Mouse (Mus musculus) urinary bladder, postnatal 10 days (tissue): ENCODE data around the gene Ptges3l.
"Not testable (repeated sequence)": the region's sequence is repeated elsewhere in the genome, so short reads cannot be mapped to it uniquely, and the experiment has no call there.

Source experiments
- DNase-seq: peaks from one replicate; pipeline ENCODE4 v3.0.0; 2022; ENCODE audit warnings: low spot score

Ptges3l gene

DNA sequence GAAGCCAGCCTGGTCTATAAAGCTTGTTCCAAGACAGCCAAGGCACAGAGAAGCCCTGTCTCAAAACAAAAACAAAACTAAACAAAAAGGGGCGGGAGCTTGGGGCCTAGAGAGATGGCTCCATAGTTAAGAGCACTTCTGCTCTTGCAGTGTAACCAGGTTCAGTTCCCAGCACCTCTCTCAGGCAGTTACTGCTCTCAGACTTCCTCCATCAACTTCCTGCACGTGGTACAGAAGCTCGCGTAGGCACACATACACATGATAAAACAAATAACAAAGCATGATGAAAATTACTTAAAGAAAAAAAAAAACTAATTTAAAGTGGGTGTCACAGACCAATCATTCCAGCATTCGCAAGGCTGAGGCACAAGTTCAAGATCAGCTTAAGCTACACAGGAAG is 5.0 kb downstream of the Ptges3l start:
- DNase-seq: no peak

DNA sequence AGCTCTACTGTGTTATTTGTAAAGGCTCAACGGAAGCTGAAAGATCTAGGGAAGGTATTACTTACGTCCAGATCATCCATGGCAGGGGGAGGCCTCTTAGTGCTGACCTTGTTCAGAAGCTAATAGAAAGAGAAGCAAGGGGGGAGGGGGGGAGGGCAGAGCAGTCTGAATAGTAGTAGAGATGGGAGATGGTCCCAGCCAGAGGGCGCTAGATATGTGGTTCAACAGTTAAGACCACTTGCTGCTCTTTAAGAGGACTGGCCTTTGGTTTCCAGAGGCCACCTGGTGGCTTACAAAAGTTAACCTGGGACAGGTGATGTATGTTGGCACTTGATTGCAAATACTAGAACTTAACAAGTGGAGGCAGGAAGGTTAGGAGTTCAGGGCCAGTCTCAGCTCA is 5.5 kb downstream of the Ptges3l start:
- no peak for DNase-seq

DNA sequence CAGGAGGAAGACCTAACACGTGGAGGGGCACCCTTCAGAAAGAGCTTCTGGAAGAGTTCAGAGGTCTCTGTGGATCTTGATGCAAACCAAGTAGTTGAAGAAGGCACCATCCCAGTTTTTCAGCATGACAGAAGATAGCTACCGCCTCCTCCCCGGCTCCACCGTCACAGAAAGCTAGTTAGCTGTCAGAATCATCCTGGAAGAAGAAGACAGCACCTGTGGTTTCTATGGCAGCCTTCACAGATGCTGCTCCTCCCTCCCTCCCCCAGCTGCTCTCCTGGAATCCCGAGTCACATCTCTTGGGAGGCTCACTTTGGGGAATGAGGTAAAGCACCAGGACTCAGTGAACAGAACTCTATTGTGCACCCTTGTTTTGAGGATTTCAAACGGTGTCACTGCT is 6.1 kb downstream of the Ptges3l start:
- no peak for DNase-seq

DNA sequence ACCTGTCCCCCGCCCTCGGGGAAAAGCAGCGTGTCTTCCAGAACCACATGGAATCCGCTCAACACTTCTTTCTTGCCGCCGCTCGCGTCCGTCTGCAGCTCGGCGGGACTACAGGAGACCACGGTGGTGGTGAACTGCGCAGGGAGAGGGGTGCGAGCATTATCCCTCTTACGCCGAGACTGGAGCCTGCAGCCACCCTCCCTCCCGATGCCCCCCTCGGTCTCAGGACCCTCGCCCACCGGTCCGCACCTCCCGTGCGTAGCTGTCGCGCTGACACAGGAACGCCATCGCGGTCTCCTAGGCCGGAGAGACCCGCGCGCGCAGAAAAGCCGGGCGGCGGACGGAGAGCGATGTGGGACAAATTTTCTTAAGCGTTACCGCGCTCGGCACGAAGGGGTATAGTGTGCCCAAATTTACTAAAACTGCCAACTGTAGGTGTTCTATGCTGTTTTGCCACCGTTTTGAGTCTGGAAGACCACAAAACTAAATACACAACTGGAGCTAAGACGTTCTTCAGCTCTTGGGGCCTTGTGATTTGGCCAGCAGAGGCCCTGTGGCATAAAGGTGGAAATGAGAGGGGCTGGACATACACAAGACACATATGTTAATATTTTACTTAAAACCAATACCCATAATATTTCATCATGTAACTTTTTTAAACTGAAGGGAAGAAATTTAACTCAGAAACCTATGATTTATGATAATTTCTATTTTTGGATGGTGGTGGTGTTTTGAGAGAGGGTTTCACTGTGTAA is 7.9 kb downstream of the Ptges3l start, which contains the start of gene Aarsd1:
Aarsd1 (minus strand) TSS at position 515 of the 755 bp plus-strand sequence.
- peak; percentile 70 for DNase-seq

DNA sequence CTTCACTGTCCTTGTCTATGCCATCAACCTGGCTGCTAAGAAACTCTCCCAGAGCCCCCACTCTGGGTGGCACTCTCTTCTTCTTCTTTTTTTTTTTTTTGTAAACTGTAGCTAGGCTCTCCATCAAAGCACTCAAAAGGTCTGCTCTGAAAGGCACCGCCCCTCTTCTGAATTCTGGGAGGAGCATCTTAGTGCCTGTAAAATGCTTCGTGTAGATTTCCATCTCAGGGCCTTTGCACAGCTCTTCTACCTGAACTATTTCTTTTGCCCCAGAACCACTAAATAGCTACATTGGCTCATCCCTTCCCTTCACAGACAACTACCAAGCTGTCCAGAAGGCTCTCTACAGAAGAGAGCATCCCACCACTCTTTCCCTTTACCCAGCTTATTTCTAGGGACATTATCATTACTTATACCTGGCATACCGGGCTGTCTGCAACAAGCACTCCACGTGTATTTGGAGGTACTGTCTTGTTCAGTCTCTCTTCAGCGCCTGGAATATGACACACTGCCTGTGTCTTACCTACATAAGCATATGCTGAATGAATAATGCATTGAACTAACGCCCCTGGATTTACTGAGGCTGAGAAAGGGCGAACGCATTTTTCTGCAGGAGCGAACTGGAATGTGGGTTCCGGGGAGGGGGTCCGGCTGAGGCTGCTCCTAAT is 8.6 kb downstream of the Ptges3l start:
- no peak for DNase-seq

DNA sequence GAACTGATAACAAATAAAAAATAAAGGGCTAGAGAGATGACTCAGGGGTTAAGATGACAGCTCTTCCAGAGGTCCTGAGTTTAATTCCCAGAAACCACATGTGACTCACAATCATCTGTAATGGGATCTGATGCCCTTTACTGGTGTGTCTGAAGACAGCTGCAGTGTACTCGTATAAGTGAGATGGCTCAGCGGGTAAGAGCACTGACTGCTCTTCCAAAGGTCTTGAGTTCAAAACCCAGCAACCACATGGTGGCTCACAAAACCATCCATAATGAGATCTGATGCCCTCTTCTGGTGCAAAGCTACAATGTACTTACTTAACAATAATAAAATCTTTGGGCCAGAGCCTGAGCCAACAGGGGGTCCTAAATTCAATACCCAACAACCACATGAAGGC is 9.8 kb downstream of the Ptges3l start:
- no peak for DNase-seq

DNA sequence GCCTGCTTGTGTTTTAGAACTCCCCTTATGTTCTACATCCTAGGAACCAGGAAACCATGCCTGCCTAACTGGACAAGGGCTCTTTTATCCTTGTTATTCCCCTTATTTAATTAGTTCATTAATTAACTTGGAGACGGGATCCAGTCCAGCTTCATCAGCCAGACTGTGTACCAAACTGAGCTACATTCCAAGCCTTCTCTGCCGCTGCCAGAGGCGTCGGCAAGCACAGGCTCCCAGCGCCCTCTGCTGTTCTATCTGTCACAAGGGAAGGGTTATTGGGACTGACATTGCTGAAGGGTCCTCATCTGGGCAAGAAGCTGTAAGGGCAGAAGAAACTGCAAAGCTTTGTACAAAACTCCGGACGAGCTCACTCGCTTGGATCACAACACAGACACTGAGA is 30.0 kb downstream of the Ptges3l start:
- DNase-seq: no peak

DNA sequence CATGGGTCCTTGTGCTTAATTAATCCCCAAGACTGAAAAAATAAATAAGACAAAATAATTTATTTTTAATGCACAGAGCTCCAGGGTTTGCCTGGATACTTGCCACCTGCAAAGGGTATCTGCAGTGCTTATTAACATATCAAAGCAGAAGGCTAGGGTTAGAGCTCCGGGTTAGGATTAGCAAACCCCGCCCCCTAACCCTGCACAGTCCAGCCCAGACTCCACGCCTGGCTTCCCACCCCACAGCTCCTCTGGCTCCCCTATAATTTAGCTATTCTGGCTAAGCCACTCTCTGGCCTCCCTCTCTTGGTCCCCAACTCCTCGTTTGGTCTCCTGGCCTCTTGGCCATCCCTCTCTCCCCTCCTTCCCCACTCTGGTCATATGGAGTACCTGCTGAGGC is 43.3 kb downstream of the Ptges3l start:
- DNase-seq: no peak

DNA sequence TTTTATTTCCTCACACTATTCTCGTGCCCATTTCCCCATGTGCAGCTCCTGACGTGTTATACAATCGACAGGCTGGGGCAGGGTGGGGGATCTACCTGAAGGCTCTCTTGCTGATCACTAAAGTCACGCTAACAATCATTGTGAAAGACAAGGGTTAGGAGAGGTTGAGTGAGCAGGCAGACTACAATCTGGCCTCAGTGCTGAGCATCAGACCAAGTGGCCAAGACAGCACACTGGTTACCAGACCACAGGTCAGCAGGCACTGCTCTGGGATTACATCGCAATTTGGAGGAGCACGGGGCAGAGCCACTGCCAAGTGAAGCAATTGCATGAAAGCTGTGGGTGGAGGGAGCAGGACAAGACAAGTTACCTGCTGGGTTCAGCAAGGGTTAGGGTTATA is 46.2 kb downstream of the Ptges3l start:
- no peak for DNase-seq

DNA sequence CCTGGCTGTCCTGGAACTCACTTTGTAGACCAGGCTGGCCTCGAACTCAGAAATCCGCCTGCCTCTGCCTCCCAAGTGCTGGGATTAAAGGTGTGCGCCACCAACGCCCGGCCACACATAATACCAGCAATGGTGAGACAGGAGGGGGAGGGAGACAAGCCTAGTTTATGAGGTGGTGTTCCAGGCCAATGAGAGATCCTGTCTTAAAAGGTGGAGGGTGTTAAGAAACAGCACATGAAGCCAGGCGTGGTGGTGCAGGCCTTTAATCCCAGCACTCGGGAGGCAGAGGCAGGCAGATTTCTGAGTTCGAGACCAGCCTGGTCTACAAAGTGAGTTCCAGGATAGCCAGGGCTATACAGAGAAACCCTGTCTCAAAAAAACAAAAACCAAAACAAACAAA is 46.9 kb downstream of the Ptges3l start:
- DNase-seq: not testable (repeated sequence)

DNA sequence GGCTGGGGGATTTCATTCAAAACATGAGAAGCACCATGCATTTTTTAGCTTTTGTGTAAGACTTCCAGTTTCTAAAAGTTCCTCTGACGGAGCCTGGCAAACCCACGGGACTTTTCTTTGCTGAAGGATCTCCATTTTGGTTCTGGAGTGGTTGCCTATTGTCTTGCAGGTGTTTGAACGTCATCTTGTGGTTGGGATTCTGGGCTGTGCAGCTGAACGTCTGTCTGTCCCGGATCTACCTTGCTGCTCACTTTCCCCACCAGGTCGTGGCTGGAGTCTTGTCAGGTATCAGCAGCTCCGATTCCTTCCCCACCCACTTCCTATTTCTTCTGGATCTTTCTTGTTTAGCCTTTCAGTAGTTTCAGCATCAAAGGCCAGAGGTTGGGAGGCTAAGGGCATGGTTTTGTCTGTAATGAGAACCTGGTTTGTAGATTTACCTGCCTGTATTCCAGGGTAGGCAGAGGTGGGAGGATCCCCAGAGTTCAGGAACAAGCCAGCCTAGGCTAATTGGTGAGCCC is 50.7 kb downstream of the Ptges3l start:
- no peak for DNase-seq

DNA sequence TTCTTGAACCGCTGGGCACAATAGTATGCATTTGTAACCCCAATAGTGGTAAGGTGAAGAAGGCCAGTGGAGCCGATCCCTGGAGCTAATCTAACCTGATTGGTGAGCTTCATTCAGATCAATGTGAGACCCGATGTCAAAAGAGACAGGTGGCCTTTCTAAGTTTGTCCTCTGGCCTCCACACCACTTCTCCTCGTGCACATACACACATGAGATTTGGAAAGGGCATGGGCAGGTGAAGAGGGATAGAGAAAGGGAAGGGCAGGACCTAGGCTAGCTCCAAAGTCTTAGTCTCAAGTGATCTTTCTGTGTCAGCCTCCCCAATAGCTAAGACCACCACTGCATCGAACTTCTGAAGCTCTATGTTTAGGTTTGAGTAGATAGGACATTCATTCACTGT is 55.0 kb downstream of the Ptges3l start:
- no peak for DNase-seq
